Mouse (Mus musculus): ENCODE measurements at regions not wholly inside any gene's neighbourhood (a gene's known extent, or its start where the extent isn't known, plus 50 kb on each side); places are given as distances from the start of the nearest gene placed in this dataset.
A peak's percentile ranks its signal among the peaks of the same experiment; 100 is the strongest.
"Not testable (repeated sequence)": the region's sequence is repeated elsewhere in the genome, so short reads cannot be mapped to it uniquely, and the experiment has no call there.

DNA sequence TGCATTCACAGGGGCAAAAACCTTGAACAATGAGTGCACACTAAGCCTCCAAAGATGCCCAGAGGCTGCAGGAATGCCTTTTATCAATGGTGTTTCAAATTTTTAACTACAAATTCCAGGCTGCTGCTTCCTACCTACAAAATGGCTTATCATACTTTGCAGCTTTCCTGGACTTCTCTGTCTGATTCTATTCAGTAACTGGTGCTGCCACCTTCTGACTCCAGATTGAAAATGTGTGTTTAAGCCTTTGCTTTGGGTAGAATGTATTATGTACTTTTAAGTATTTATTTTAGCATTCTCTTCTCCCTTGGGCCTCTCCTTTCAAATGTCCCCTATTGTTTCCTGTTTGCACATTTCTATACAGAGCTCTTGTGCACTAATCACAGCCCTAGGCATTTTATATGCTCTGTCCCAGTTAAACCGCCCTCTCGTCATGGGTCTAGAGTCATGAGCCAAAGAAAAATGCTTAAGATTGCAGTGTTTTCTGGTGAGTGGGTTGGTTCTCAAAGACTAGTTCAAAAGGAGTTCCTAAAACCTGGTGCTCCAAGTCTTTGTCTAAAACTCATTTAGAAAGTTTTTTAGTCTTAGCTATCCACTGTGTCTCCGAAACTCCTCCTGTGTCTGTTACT, 472.3 kb upstream of the Dpp10 start:
- no peak for DNase-seq (ENCODE audit: low read depth, low spot score)

DNA sequence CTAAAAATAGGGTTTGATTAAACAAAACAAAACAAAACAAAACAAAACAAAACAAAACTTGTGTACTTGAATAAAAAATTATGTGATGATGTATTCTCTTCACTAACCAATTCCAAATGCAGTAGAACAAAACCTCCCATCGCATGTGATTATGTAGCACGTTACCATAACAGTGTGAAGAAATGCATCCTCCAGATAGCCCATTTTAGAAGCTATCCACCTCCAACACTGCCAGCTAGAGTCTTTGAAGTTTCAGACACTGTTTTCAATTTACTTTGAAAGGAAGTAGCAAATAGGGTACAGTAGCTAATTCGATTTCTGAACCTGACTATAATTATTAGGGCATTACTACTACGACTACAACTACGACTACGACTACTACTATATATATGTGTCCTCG, 465.1 kb upstream of the Dpp10 start:
- DNase-seq (ENCODE audit: low read depth, low spot score), result no peak

DNA sequence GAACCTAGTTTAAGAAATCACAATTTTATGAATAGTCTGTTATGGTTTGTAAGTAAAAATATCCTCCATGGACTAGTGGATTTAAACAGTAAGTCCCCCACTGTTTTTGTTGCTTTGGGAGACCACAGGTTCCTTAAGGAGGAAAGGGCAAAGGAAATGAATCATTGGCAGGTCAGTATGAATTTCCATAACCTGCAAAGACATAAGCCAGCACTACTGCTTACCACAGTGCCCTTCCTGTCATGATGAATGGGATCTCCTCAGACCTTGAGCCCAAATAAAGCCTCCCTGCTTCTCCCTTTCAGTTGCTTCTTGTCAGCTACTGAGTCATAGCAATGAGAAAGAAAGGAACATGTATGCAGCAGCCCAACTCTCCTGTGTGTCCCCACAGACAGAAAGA, 443.1 kb upstream of the Dpp10 start:
- DNase-seq (ENCODE audit: low read depth, low spot score), result no peak

- no peak for DNase-seq (ENCODE audit: low read depth, low spot score)
These were observed 442.6 kb upstream of the Dpp10 start for GRCm38 (mm10) chr1:124487965-124488364.

GRCm38 (mm10) chr1:124450128-124450527, 404.8 kb upstream of the Dpp10 start:
- DNase-seq (ENCODE audit: low read depth, low spot score), result peak; percentile 29

DNA sequence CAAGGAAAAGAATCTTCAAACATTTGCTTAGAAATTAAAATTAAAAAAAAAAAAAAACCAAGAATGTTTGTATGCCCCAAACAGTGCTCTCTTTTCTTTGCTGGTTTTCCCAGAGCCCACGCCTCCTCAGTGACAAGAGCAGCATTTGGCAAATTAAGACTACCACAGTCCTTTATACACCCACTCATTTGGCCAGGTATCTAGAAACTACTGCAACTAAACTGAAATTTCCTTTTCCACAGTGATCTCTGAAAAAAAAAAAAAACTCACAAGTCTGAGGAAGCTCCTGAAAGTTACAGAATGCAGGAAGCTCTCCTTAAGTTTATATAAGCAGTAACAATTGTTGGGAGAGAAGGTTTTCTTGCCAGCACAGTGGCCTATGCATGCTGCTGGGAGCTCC, 394.2 kb upstream of the Dpp10 start:
- no peak for DNase-seq (ENCODE audit: low read depth, low spot score)

GRCm38 (mm10) chr1:124435850-124436249, 390.5 kb upstream of the Dpp10 start:
- no peak for DNase-seq (ENCODE audit: low read depth, low spot score)

GRCm38 (mm10) chr1:124429583-124429982, 384.2 kb upstream of the Dpp10 start:
- no peak for DNase-seq (ENCODE audit: low read depth, low spot score)

GRCm38 (mm10) chr1:124416762-124417161, 371.4 kb upstream of the Dpp10 start:
- DNase-seq (ENCODE audit: low read depth, low spot score), result no peak

DNA sequence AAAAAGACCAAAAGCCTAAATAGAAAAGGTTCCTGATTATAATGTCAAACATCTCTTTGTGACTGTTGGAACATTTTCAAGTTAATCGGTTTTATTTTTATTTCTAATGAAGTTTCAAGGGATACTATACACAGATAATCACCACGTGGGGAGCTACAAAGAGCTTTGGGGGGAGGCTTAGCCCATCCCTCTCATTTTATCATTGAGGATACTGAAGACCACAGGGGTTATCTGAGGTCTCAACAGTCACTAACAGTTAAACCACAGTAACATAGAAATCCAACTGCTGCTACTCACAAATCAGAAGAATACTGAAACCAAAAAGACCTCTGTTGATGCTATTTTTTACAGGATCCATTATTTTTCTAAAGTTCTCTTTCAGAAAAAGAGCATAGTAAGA, 364.9 kb upstream of the Dpp10 start:
- DNase-seq (ENCODE audit: low read depth, low spot score), result no peak

- DNase-seq (ENCODE audit: low read depth, low spot score), result no peak
These were observed 364.4 kb upstream of the Dpp10 start for GRCm38 (mm10) chr1:124409781-124410180.

- DNase-seq (ENCODE audit: low read depth, low spot score), result no peak
These were observed 324.2 kb upstream of the Dpp10 start for GRCm38 (mm10) chr1:124369604-124370003.

GRCm38 (mm10) chr1:124348491-124348890, 303.1 kb upstream of the Dpp10 start:
- DNase-seq (ENCODE audit: low read depth, low spot score), result not testable (repeated sequence)

- no peak for DNase-seq (ENCODE audit: low read depth, low spot score)
These were observed 294.1 kb upstream of the Dpp10 start for GRCm38 (mm10) chr1:124339444-124339843.

DNA sequence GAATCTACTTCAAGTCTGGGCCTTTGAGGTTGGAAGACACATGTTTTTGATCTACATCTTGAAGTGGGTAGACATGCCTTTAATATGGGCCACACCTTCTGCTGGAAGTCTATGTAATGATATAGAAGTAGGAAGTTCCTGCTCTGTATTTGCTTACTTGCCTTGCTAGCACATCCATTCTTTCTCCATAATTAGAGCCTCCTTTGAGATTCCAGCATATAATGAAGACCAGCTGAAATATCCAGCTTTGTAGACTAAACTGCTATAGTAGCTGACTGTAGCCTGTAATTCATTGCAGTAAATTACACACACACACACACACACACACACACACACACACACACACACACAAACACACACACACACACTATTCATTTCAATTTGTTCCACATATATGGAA, 293.3 kb upstream of the Dpp10 start:
- no peak for DNase-seq (ENCODE audit: low read depth, low spot score)

DNA sequence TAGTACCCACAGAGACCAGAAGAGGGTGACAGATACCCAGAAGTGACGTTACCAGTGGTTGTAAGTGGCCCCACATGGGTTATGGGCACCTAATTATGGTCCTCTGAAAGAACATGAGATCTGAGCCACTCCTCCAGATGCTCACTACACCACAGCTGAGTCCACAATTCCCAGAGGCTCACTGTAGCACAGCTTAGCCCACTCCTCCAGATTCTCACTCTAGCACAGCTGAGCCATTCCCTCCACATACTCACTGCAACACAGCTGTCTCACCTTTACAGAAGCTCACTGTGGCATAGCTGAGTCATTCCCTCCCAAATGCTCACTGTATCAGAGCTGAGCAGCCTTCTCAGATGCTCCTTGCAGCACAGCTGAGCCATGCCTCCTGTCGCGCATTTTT, 286.9 kb upstream of the Dpp10 start:
- DNase-seq (ENCODE audit: low read depth, low spot score), result no peak

All from ZHBTc4 (cell line).